In genomic region chr5:98181686-98182602, GRCm38 (mm10) we compare ENCODE assay signal across 11 mouse cellular contexts. TPM values are rescaled to one million over a fixed set of nuclear protein-coding genes. Genes with fewer than 3 reads are reported as not detected.
DNase-seq lines count a peak whose midpoint lies in the region; ATAC-seq and TF ChIP-seq lines count a peak whose summit lies in the region.
"Had no signal": no experiment of that assay in that cellular context is flagged by ENCODE, and none has a peak within 500 bp of the region (broad histone marks: within the 10 kb centered on the region; RNA-seq: fewer than 3 reads in every experiment).

No protein-coding gene starts in this region.

- WGBS in forebrain, embryonic 14.5 days = under 1% methylated on average over 16 of the region's 16 CpGs
- WGBS in limb, embryonic 15.5 days = 6% methylated on average over 16 of the region's 16 CpGs

- dilution Hi-C loops in CH12.LX (cut with MboI; ENCODE audit: extremely low pct_ligation_motif_present, extremely low pct_unique_long_range_greater_than_20kb, low sequenced_read_pairs) = no loop called here

- no peak for TF ChIP-seq EP300 in CH12.LX (IDR thresholded peaks at IDR 0.05; ENCODE audit: low read length)

- no peak overlapping the region for H3K4me3 ChIP-seq in CH12.LX (replicated peaks in 1 of 3; ENCODE audit: low read depth in 2 of 3, low read length in 2 of 3, poor library complexity in 1 of 3)
- peak overlapping the region; percentile 49 for H3K4me3 ChIP-seq in forebrain, embryonic 14.5 days (ENCODE audit: low read depth, low read length)
- peak overlapping the region; percentile 20; the same call in 1 of the 2 replicates for H3K4me3 ChIP-seq in limb, embryonic 15.5 days
- H3K4me3 ChIP-seq: liver, embryonic 12.5 days had no signal

- no peak for ATAC-seq in forebrain, embryonic 14.5 days
- ATAC-seq in limb, embryonic 15.5 days (ENCODE audit: insufficient number of reproducible peaks, low FRiP score, low TSS enrichment, low read depth) = no peak
- no peak for ATAC-seq in erythroblast, adult 5-6 weeks (replicated peaks; ENCODE audit: low FRiP score, poor library complexity, severe bottlenecking)
- ATAC-seq: liver, embryonic 12.5 days had no signal

- no peak overlapping the region for H3K27ac ChIP-seq in CH12.LX (ENCODE audit: insufficient read depth, low read depth)
- peak overlapping the region; percentile 74; the same call in 1 of the 2 replicates for H3K27ac ChIP-seq in forebrain, embryonic 14.5 days (ENCODE audit: low read depth, low read length)
- H3K27ac ChIP-seq in limb, embryonic 15.5 days = no peak overlapping the region
- H3K27ac ChIP-seq: kidney, postnatal 0 days; liver, embryonic 12.5 days had no signal

- H3K79me2 ChIP-seq in CH12.LX (replicated peaks; ENCODE audit: control insufficient read depth, extremely low read depth, insufficient read depth, poor library complexity, severe bottlenecking) = no peaks in the 10 kb centered on the region

- intact Hi-C loops in heart, postnatal 36 days (cut with DNase I) = loop anchor here (10.0 kb wide), 1 partner anchor 847 kb away; no protein-coding TSS in a partner anchor

- peaks cover 3 to 7% of the 10 kb centered on the region in 2 experiments; a peak in 3 of 4 replicates for H3K4me1 ChIP-seq in CH12.LX (ENCODE audit: control insufficient read depth in 1 of 2, insufficient read depth in 2 of 2)
- H3K4me1 ChIP-seq in forebrain, embryonic 14.5 days (ENCODE audit: control insufficient read depth, insufficient read depth, low read length) = peaks cover 9% of the 10 kb centered on the region
- peaks cover 32% of the 10 kb centered on the region for H3K4me1 ChIP-seq in limb, embryonic 15.5 days

- H3K36me3 ChIP-seq in CH12.LX (replicated peaks in 1 of 2; ENCODE audit: control insufficient read depth in 1 of 2, insufficient read depth in 1 of 2, low read length in 1 of 2) = no peaks in the 10 kb centered on the region
- H3K36me3 ChIP-seq in forebrain, embryonic 14.5 days (ENCODE audit: control insufficient read depth, insufficient read depth, low read length) = no peaks in the 10 kb centered on the region
- no peaks in the 10 kb centered on the region for H3K36me3 ChIP-seq in limb, embryonic 15.5 days
- H3K36me3 ChIP-seq: liver, embryonic 12.5 days had no signal

- no peak for TF ChIP-seq POLR2A in CH12.LX (IDR thresholded peaks at IDR 0.05; ENCODE audit: low read depth, low read length)

- H3K4me2 ChIP-seq in CH12.LX (ENCODE audit: insufficient read depth, low read depth, poor library complexity, severe bottlenecking) = peak overlapping the region; percentile 86
- peak overlapping the region; percentile 88 for H3K4me2 ChIP-seq in forebrain, embryonic 14.5 days (ENCODE audit: low read length)
- no peak overlapping the region for H3K4me2 ChIP-seq in limb, embryonic 15.5 days
- H3K4me2 ChIP-seq: liver, embryonic 12.5 days had no signal

- peaks cover 15% of the 10 kb centered on the region for H3K27me3 ChIP-seq in CH12.LX (replicated peaks)
- peaks cover 63% of the 10 kb centered on the region for H3K27me3 ChIP-seq in forebrain, embryonic 14.5 days (replicated peaks; ENCODE audit: control insufficient read depth, insufficient read depth, low read length)
- H3K27me3 ChIP-seq in limb, embryonic 15.5 days = peaks cover 94% of the 10 kb centered on the region

- TF ChIP-seq RAD21 in CH12.LX (IDR thresholded peaks at IDR 0.05; ENCODE audit: low read depth, low read length) = no peak

- no peaks in the 10 kb centered on the region for H3K9me3 ChIP-seq in CH12.LX (replicated peaks; ENCODE audit: low read length)
- H3K9me3 ChIP-seq in forebrain, embryonic 14.5 days (replicated peaks; ENCODE audit: control insufficient read depth, low read length) = no peaks in the 10 kb centered on the region
- H3K9me3 ChIP-seq in limb, embryonic 15.5 days = no peaks in the 10 kb centered on the region
- H3K9me3 ChIP-seq: liver, embryonic 12.5 days had no signal

- no peak for TF ChIP-seq CTCF in CH12.LX (conservative IDR thresholded peaks at IDR 0.05 in 1 of 2, IDR thresholded peaks at IDR 0.05 in 1 of 2; ENCODE audit: low read depth in 2 of 2, low read length in 2 of 2)

- H3K9ac ChIP-seq in CH12.LX (ENCODE audit: insufficient read depth, low read depth) = no peak overlapping the region
- H3K9ac ChIP-seq in forebrain, embryonic 14.5 days (ENCODE audit: low read length) = peak overlapping the region; percentile 69
- no peak overlapping the region for H3K9ac ChIP-seq in limb, embryonic 15.5 days
- H3K9ac ChIP-seq: liver, embryonic 12.5 days had no signal

- DNase-seq in heart, adult 11 months = peak; percentile 76
- no peak for DNase-seq in heart, postnatal 36 days
- DNase-seq in CH12.LX (ENCODE audit: extremely low read depth) = no peak
- DNase-seq in forebrain, embryonic 14.5 days (ENCODE audit: low spot score) = peak; percentile 33
- no peak for DNase-seq in urinary bladder, postnatal 4 days (ENCODE audit: low spot score in 2 of 2)
- DNase-seq in right cerebral cortex, adult 18-20 months = no peak

- in situ Hi-C loops in CH12.LX (cut with MboI; ENCODE audit: low pct_ligation_motif_present, low pct_unique_long_range_greater_than_20kb, low sequenced_read_pairs) = loop anchor here (25.0 kb wide), 1 partner anchor 245 kb away; no protein-coding TSS in a partner anchor

TF ChIP-seq in CH12.LX, 34 proteins besides CTCF, POLR2A, EP300 and RAD21:
- TF ChIP-seq KAT2A (IDR thresholded peaks at IDR 0.05; ENCODE audit: insufficient replicate concordance, low read length) (no peak), RCOR1 (conservative IDR thresholded peaks at IDR 0.05; ENCODE audit: low read depth, low read length) (no peak), GABPA (IDR thresholded peaks at IDR 0.05; ENCODE audit: insufficient replicate concordance, low read depth, low read length) (no peak), BHLHE40 (IDR thresholded peaks at IDR 0.05; ENCODE audit: low read depth, low read length) (no peak), TBP (conservative IDR thresholded peaks at IDR 0.05; ENCODE audit: low read depth, low read length) (no peak), NRF1 (IDR thresholded peaks at IDR 0.05; ENCODE audit: low read depth, low read length) (no peak), CHD2 (IDR thresholded peaks at IDR 0.05; ENCODE audit: low read length) (no peak), MAFK (IDR thresholded peaks at IDR 0.05; ENCODE audit: insufficient replicate concordance, low read length) (no peak), PAX5 (IDR thresholded peaks at IDR 0.05; ENCODE audit: low read length) (no peak), MEF2A (IDR thresholded peaks at IDR 0.05; ENCODE audit: borderline replicate concordance, low read depth, low read length) (no peak), MXI1 (IDR thresholded peaks at IDR 0.05; ENCODE audit: low read depth, low read length) (no peak)
TF ChIP-seq in CH12.LX: peak in this region for 0.

RNA-seq across cellular contexts. Expression of gene Prdm8, which starts 14.9 kb away (rescaled TPM):
- total RNA-seq in heart, postnatal 36 days (2021) = under 1 TPM; 0.25 to 0.35 TPM
- total RNA-seq in CH12.LX (2012; rRNA removed) (0.04 TPM in 2 replicates), CH12.LX (2014; rRNA removed) (0.08 and 0.09 TPM in 2 replicates)
- 0.06 and 0.18 TPM in 2 replicates for polyA plus RNA-seq in CH12.LX (2012; ENCODE audit: insufficient read length, low read depth)
- polyA plus RNA-seq in forebrain, embryonic 14.5 days (2014; fragmentation: Nextera tagmentation; extraction: Ambion mirVana) = 5.0 and 6.7 TPM in 2 replicates
- 0.12 and 0.20 TPM in 2 replicates for polyA plus RNA-seq in limb, embryonic 15.5 days (2015; fragmentation: Nextera tagmentation; extraction: Ambion mirVana)
- total RNA-seq in erythroblast, adult 5-6 weeks (2015; ENCODE audit: low replicate concordance) = not detected in 2 replicates
- not detected in 2 replicates for total RNA-seq in erythroblast, adult 5-6 weeks (2017; ENCODE audit: low replicate concordance)
- total RNA-seq: neutrophil, adult 5-6 weeks had no signal
- polyA plus RNA-seq: liver, embryonic 12.5 days had no signal

Comparison
In these comparisons a context has a peak if more than half of its experiments do, and no peak if none do; other contexts are left out.
1. DNase-seq: peak in heart, adult 11 months (single experiment) and forebrain, embryonic 14.5 days (single experiment); none in heart, postnatal 36 days (0 of 2), CH12.LX (single experiment), urinary bladder, postnatal 4 days (0 of 2) and right cerebral cortex, adult 18-20 months (single experiment).
2. H3K4me3 ChIP-seq: peak in forebrain, embryonic 14.5 days (single experiment) and limb, embryonic 15.5 days (single experiment); none in CH12.LX (0 of 3).